Mouse (Mus musculus) embryonic facial prominence, embryonic 14.5 days (tissue): ENCODE data around the gene Prpsap2. TPM values are rescaled to one million over a fixed set of nuclear protein-coding genes. Genes with fewer than 3 reads are reported as not detected.

ENCODE experiments used
- ATAC-seq: fragments of 200-750 bp; cut with Nextera tagmentation; 2 replicates; pipeline ENCODE4 v1.8.0; 2017; ENCODE audit warnings: low read depth, moderate number of reproducible peaks, moderate TSS enrichment
- DNase-seq: peaks from one replicate; pipeline ENCODE4 v3.0.0-alpha.2; 2015; ENCODE audit warnings: low spot score
- H3K27ac ChIP-seq: fragments of 300-500 bp; sonication (generic); replicated peaks from 2 replicates; pipeline ENCODE4 v1.5.1; 2014; ENCODE audit warnings: low read depth, mild to moderate bottlenecking, low read length, moderate library complexity
- H3K27me3 ChIP-seq: fragments of 300-500 bp; sonication (generic); replicated peaks from 2 replicates; pipeline ENCODE4 v1.6.1; 2014; ENCODE audit warnings: low read length; ENCODE audit not compliant: control insufficient read depth, insufficient read depth
- H3K36me3 ChIP-seq: fragments of 300-500 bp; sonication (generic); 2 replicates; pipeline ENCODE4 v1.6.1; 2014; ENCODE audit warnings: low read length, mixed read lengths; ENCODE audit not compliant: control insufficient read depth, insufficient read depth
- H3K4me1 ChIP-seq: fragments of 300-500 bp; sonication (generic); 2 replicates; pipeline ENCODE4 v1.6.1; 2014; ENCODE audit warnings: antibody characterized with exemption, low read length; ENCODE audit not compliant: control insufficient read depth, insufficient read depth
- H3K4me2 ChIP-seq: fragments of 300-500 bp; sonication (generic); 2 replicates; pipeline ENCODE4 v1.6.1; 2014; ENCODE audit warnings: low read depth, mild to moderate bottlenecking, low read length, moderate library complexity, mixed read lengths
- H3K4me3 ChIP-seq: fragments of 300-500 bp; sonication (generic); 2 replicates; pipeline ENCODE4 v1.5.1; 2014; ENCODE audit warnings: low read depth, mild to moderate bottlenecking, low read length
- H3K9ac ChIP-seq: fragments of 300-500 bp; sonication (generic); 2 replicates; pipeline ENCODE4 v1.6.1; 2014; ENCODE audit warnings: low read depth, mild to moderate bottlenecking, low read length, moderate library complexity, mixed read lengths
- H3K9me3 ChIP-seq: fragments of 300-500 bp; sonication (generic); 2 replicates; pipeline ENCODE4 v1.6.1; 2016; ENCODE audit warnings: low read length; ENCODE audit not compliant: control insufficient read depth
- WGBS: fragments of 180-500 bp; shearing (Covaris S2); extraction: QIAGEN DNeasy Blood & Tissue Kit; methylation state at CpG from one replicate; pipeline ENCODE4 v1.1.7; 2014; 5-methylcytosine and 5-hydroxymethylcytosine counted together
- polyA plus RNA-seq: library from polyadenylated mRNA; unstranded; fragments of >200 nt; fragmentation: Nextera tagmentation; extraction: Ambion mirVana; gene quantifications from 2 replicates; pipeline ENCODE4 v1.2.1, GENCODE M21; 2014

Prpsap2 gene
- polyA plus RNA-seq, 1 experiment from 2014 or later = 24.2 TPM

GRCm38 (mm10) chr11:61728037-61728436 is 33.9 kb downstream of the Prpsap2 start:
- WGBS = 49% methylated on average over 2 of the region's 2 CpGs
- H3K27me3 ChIP-seq = no peaks in the 10 kb centered on the region
- H3K4me2 ChIP-seq = no peak overlapping the region
- H3K4me1 ChIP-seq = no peaks in the 10 kb centered on the region
- ATAC-seq (no peak), DNase-seq (peak; percentile 9)
- H3K9ac ChIP-seq = no peak overlapping the region
- no peak overlapping the region for H3K4me3 ChIP-seq
- no peak overlapping the region for H3K27ac ChIP-seq
- peaks cover 50% of the 10 kb centered on the region for H3K36me3 ChIP-seq
- H3K9me3 ChIP-seq = no peaks in the 10 kb centered on the region

DNA sequence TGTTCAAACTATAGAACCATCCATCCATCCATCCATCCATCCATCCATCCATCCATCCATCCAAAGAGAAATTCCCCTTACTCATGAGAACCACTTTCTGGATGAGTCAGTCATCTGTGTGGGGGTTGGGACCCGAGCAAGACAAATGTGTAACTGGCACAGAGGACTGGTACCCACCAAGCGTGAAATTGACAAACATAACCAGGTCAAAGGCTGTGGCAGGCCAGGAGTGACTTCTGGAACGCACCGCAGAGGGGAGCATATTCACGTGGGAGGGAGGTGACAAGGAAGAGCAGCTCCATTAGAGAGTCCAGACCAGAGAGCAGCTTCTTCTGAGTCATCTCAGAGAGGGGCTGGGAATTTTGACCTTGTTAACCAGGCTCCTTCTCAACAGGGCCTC is 39.8 kb downstream of the Prpsap2 start:
- H3K9ac ChIP-seq = no peak overlapping the region
- H3K4me2 ChIP-seq = no peak overlapping the region
- DNase-seq (no peak), ATAC-seq (no peak)
- H3K27me3 ChIP-seq = no peaks in the 10 kb centered on the region
- 66% methylated on average over 5 of the region's 5 CpGs for WGBS
- H3K9me3 ChIP-seq = no peaks in the 10 kb centered on the region
- peaks cover 6% of the 10 kb centered on the region; the same call in 1 of the 2 replicates for H3K36me3 ChIP-seq
- H3K27ac ChIP-seq = no peak overlapping the region
- H3K4me1 ChIP-seq = no peaks in the 10 kb centered on the region
- no peak overlapping the region for H3K4me3 ChIP-seq

GRCm38 (mm10) chr11:61720636-61721035 is 41.3 kb downstream of the Prpsap2 start, which contains the start of gene Slc5a10:
TSS of gene Slc5a10 (minus strand) at chr11:61720826.
- Histone ChIP-seq H3K4me1 (no peaks in the 10 kb centered on the region), H3K4me2 (no peak within 1 kb of the TSS), H3K27me3 (no peaks in the 10 kb centered on the region), H3K27ac (no peak within 1 kb of the TSS), H3K36me3 (no peaks in the 10 kb centered on the region), H3K4me3 (no peak within 1 kb of the TSS), H3K9me3 (no peaks in the 10 kb centered on the region), H3K9ac (no peak within 1 kb of the TSS)
- ATAC-seq = no peak
- no peak for DNase-seq
- WGBS = 89% methylated on average over 3 of the region's 3 CpGs

- ATAC-seq (no peak), DNase-seq (no peak)
- 65% methylated on average over 8 of the region's 8 CpGs for WGBS
- no peak overlapping the region for H3K4me3 ChIP-seq
- H3K36me3 ChIP-seq = no peaks in the 10 kb centered on the region
- no peaks in the 10 kb centered on the region for H3K4me1 ChIP-seq
- H3K27me3 ChIP-seq = no peaks in the 10 kb centered on the region
- H3K9me3 ChIP-seq = no peaks in the 10 kb centered on the region
- H3K27ac ChIP-seq = no peak overlapping the region
- no peak overlapping the region for H3K9ac ChIP-seq
- H3K4me2 ChIP-seq = no peak overlapping the region
Observed at GRCm38 (mm10) chr11:61719826-61720225, 42.1 kb downstream of the Prpsap2 start.

- H3K4me3 ChIP-seq = no peak overlapping the region
- no peak overlapping the region for H3K4me2 ChIP-seq
- ATAC-seq (no peak), DNase-seq (no peak)
- WGBS = 45% methylated on average over 3 of the region's 3 CpGs
- H3K27me3 ChIP-seq = no peaks in the 10 kb centered on the region
- H3K27ac ChIP-seq = no peak overlapping the region
- no peak overlapping the region for H3K9ac ChIP-seq
- H3K9me3 ChIP-seq = no peaks in the 10 kb centered on the region
- H3K36me3 ChIP-seq = no peaks in the 10 kb centered on the region
- H3K4me1 ChIP-seq = no peaks in the 10 kb centered on the region
Observed at GRCm38 (mm10) chr11:61719387-61719786, 42.5 kb downstream of the Prpsap2 start.

- no peak for ATAC-seq
- 54% methylated on average over 5 of the region's 5 CpGs for WGBS
- H3K9me3 ChIP-seq = no peaks in the 10 kb centered on the region
- H3K4me2 ChIP-seq = no peak overlapping the region
- H3K4me1 ChIP-seq = no peaks in the 10 kb centered on the region
- no peaks in the 10 kb centered on the region for H3K36me3 ChIP-seq
- no peak overlapping the region for H3K4me3 ChIP-seq
- DNase-seq = no peak
- no peaks in the 10 kb centered on the region for H3K27me3 ChIP-seq
- H3K9ac ChIP-seq = no peak overlapping the region
- H3K27ac ChIP-seq = no peak overlapping the region
Observed at GRCm38 (mm10) chr11:61717990-61718389, 43.9 kb downstream of the Prpsap2 start.

DNA sequence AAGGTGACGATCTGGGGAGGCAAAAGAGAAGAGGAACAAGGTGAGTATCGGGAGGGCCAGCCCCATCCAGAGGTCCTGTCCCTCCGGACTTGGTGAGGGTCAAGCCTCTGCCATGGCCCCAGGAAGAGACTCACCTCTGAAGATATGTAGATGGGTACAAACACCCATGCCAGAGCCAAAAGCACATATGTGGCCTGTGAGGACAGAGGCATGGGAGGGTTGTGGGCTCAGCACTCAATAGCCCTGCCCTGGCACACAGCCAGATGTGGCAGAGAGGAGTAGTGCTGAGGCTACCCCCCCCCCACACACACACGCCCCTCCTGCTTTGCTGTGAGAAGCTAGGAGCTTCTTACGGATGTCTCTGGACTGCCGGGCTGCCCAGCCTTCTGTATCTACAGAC is 46.8 kb downstream of the Prpsap2 start:
- H3K36me3 ChIP-seq = no peaks in the 10 kb centered on the region
- DNase-seq (no peak), ATAC-seq (peak; percentile 16; the same call in 1 of the 2 replicates)
- no peak overlapping the region for H3K4me3 ChIP-seq
- no peak overlapping the region for H3K27ac ChIP-seq
- 67% methylated on average over 5 of the region's 6 CpGs for WGBS
- H3K27me3 ChIP-seq = no peaks in the 10 kb centered on the region
- no peak overlapping the region for H3K4me2 ChIP-seq
- no peak overlapping the region for H3K9ac ChIP-seq
- no peaks in the 10 kb centered on the region for H3K4me1 ChIP-seq
- no peaks in the 10 kb centered on the region for H3K9me3 ChIP-seq

GRCm38 (mm10) chr11:61714346-61715117 is 47.4 kb downstream of the Prpsap2 start:
- H3K36me3 ChIP-seq = no peaks in the 10 kb centered on the region
- 43% methylated on average over 11 of the region's 11 CpGs for WGBS
- H3K4me1 ChIP-seq = no peaks in the 10 kb centered on the region
- no peak overlapping the region for H3K9ac ChIP-seq
- H3K4me3 ChIP-seq = no peak overlapping the region
- H3K4me2 ChIP-seq = no peak overlapping the region
- no peak overlapping the region for H3K27ac ChIP-seq
- ATAC-seq (peak; percentile 88), DNase-seq (peak; percentile 90)
- H3K9me3 ChIP-seq = no peaks in the 10 kb centered on the region
- H3K27me3 ChIP-seq = no peaks in the 10 kb centered on the region
